Mouse (Mus musculus) erythroblast, embryonic 14.5 days (primary cell): ENCODE data around the gene Otud7b.

ENCODE experiments used
- GATA1 ChIP-seq: IDR thresholded peaks from 2 replicates; pipeline ENCODE4 v1.6.1; 2012; ENCODE audit warnings: low read length, inconsistent platforms, mixed read lengths
- TAL1 ChIP-seq: IDR thresholded peaks from 3 replicates; pipeline ENCODE4 v1.6.1; 2012; ENCODE audit warnings: low read length, inconsistent platforms, mixed read lengths

DNA sequence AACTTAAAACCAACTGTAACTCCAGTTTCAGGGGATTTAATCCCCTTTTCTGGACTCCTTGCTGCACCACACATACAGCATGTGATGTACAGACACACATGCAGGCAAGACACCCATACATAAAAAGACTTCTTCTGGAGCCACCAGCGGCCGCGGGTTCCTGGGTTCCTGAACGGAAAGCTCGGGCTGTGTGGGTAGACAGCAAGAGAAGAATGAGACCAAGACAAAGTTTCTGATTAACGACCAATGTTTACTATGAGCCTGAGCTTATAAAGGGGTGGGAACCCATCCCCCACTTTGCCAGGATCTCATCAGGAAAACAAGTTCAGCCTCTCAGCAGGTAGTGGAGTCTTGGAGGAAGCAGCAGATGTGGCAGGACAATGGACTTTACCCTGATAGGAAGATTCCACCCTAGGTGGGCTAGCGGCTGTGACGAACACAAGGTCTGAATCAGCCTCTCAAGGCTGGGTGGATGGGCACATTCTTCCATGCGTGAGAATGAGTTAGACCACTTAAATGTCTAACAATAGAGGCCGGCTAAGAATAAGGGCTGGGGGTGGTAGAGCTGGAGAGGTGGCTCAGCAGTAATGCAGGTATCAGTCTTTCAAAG is 20.1 kb upstream of the Otud7b start:
- no peak for TF ChIP-seq TAL1
- TF ChIP-seq GATA1: no peak
